Mouse (Mus musculus) urinary bladder, postnatal 10 days (tissue): Measurements from ENCODE around the gene Sox18.

ENCODE experiments used
- DNase-seq: peaks from one replicate; pipeline ENCODE4 v3.0.0; 2022; ENCODE audit warnings: low spot score

The Sox18 gene

DNA sequence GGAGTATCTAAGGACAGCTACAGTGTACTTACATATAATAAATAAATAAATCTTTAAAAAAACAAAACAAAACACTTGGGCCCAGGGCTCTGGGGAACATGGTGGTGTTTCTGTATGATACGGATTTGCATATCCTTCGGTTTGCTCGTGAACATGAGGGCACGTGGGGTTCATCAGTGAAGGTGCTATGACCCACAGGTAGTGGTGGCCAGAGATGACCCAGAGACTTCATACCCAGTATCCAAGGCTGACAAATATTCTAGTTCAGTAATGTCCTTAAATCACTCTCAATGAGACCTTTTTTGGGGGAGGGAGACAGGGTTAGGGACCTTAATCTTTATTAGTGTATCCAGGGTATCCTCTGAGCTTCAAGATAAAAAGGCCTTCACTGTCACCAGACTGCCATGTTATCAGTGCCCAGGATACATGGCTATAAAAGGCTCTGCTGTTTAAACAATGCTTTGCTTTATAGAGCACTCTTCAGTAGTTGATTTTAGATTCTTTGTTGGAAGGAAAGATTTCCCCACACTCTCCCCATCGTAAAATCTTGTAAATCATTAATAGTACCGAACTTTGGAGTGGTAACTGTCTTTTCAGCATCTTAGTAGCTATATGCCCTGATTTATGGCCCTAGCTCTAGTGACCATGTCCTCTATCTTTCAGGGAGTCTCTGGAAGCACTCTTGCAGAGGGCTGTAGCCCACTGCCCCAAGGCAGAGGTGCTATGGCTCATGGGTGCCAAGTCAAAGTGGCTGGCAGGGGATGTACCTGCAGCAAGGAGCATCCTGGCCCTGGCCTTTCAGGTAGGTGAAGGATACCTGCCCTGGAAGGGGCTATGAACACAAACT, 24.6 kb downstream of the Sox18 start:
- no peak for DNase-seq

DNA sequence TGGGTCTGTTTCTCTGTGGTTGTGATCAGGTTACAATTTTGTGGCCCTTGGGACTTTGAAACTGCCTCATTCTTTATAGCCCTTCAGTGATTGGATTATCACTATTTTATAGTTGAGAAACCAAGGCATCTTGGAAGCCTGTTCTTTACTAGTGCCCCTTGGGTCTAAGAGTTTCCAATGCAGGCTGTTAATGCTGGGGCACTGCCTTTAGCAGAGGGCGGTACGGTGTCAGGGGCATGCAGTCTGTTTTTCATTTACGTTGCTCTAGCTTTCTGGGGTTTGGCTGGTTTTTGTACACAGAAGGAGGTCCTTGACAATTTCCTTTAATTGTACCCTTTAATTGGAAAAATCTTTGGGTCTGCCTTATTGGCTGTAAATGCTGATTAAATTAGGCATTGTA, 25.8 kb downstream of the Sox18 start:
- DNase-seq: no peak

DNA sequence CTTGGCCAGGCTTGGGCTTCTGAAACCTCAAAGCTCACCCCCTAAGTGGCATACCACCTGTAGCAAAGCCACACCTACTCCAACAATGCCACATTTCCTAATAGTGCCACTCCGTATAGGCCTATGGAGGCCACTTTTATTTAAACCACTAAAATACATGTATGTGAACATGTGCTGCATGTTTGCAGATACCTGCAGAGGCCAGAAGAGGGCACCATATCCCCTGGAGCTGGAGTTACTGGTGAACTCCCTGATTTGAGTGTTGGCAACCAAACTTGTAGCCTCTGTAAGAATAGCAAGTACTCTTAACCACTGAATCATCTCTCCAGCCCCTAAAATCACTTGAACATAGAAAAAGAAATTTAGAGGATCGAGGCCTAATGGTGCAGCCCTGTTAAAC, 27.1 kb downstream of the Sox18 start:
- DNase-seq: no peak

- no peak for DNase-seq
Measured at GRCm38 (mm10) chr2:181635865-181636264, 35.6 kb downstream of the Sox18 start.

DNA sequence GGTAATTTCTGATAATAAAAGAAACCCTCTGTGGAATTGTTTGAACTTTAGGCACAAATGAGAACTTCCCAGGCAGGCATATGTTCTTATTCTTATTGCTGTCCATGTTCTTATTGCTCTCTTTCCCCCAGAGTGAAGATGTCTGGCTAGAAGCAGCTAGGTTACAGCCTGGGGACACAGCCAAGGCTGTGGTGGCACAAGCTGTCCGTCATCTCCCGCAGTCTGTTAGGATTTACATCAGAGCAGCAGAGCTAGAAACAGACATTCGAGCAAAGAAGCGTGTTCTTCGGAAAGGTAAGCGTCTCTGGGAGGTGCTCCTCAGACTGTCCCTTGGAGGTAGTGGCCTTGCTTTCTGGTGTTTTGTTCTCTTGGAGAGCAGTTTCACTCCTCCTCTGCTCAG, 38.8 kb downstream of the Sox18 start:
- DNase-seq: no peak

DNA sequence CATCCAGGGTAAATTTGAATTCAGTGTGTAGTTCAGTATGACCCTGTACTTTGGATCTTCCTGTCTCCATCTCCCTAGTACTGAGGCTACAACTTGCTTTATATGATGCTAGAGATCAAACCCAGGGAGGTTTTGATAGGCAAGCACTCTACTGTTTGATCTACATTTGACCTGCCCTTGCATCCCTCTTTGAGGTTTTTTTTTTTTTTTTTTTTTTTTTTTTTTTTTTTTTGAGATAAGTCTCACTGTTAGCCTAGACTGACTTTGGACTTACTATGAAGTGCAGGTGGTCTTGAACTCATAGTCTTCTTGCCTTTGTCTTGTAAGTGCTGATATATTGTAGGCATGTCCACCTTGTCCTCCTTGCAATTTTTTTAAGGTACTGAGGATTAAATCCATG, 43.0 kb downstream of the Sox18 start:
- DNase-seq: no peak

DNA sequence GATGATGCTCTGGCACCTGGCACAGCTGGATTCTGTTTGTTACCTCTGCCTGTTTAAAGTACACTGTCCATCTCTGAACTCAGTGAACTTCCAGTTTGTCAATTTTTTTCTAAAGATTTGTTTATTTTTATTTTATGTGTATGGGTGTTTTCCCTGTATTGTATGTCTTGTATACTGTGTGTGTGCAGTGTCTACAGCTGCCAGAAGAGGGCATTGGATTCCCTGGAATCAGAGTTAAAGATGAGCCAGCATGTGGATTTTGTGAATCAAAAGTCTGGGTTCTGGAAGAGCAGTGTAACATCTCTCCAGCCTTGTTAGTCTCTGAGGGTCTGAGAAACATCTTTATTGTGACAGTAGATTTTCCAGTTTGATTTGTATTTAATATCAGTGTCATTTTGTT, 48.0 kb downstream of the Sox18 start:
- DNase-seq: no peak
